Mouse (Mus musculus) layer of hippocampus, postnatal 10 days (tissue): ENCODE results near the gene Tmem265. TPM values are rescaled to one million over a fixed set of nuclear protein-coding genes. Genes with fewer than 3 reads are reported as not detected.

ENCODE experiments used
- DNase-seq, 2 experiments: peaks; one replicate each; pipeline ENCODE4 v3.0.0; 2021; ENCODE audit warnings: low spot score in 2 of 2
- long read RNA-seq: library from polyadenylated mRNA; stranded (forward); transcript quantifications from one replicate; pipeline ENCODE4 v2.0.0, GENCODE M21; 2023
- total RNA-seq, 2 experiments: library from RNA; stranded (reverse); gene quantifications; 2 replicates each; pipeline ENCODE4 v1.2.3; 2021

The Tmem265 gene
- total RNA-seq: 1 to 10 TPM in 1 of 2 experiments, under 1 TPM in 1; 0.80 to 2.4 TPM
- long read RNA-seq, partial matches to known transcripts: 1 of 1 reads
- long read RNA-seq, other reads (novel, unspliced or antisense): 0 of 1 reads

DNA sequence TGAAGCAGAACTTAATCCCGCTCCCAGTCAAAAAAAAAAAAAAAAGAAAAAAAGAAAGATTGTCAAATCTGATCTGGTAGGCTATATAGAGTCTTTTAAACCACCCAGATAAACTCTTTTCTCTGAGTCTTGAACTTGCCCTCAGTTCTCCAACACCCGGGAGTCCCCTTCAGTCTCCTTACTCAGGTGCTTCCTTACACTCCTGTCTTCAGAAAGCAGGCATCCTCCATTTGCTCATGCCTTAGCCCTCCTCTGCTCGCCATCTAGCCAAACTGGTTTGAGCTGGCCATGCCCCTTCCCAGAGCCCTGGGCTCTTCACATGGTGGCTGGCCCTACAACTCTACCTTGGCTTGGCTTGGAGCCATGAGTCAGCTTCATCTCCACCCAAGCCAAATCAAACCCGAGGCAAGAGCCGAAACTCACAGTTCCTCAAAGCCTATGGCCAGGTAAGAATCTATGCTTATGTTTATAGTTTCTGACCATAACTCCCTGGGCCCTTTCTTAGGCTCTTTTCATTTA lies at the start of gene Tmem265:
Gene Tmem265, plus strand, starts transcription at position 51 of the 519 bp plus-strand sequence.
- no peak for DNase-seq

DNA sequence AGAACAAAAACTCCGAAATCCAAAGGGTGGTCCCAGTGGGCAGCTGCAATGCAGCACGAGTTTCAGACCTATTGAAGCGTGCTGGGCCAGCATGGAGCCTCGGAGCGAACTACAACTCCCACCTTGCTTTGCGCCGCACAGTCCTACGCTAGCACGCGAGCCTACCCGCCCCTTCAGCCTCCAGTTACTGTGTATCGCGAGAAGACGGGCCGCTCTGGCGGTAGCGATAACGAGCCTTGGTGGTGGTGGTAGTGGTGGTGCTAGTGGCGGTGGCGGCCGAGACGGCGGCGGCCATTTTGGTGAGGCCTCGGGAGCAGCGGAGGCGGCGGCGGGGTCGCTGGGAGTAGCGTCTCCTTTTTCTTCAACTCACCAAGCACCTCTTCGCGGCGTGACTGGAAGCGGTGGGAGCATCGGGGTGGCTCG lies 49.4 kb upstream of the Tmem265 start, which contains the start of gene Srcap:
Gene Srcap, plus strand, starts transcription at position 176 of the 423 bp plus-strand sequence.
- DNase-seq: peak; percentile 93

DNA sequence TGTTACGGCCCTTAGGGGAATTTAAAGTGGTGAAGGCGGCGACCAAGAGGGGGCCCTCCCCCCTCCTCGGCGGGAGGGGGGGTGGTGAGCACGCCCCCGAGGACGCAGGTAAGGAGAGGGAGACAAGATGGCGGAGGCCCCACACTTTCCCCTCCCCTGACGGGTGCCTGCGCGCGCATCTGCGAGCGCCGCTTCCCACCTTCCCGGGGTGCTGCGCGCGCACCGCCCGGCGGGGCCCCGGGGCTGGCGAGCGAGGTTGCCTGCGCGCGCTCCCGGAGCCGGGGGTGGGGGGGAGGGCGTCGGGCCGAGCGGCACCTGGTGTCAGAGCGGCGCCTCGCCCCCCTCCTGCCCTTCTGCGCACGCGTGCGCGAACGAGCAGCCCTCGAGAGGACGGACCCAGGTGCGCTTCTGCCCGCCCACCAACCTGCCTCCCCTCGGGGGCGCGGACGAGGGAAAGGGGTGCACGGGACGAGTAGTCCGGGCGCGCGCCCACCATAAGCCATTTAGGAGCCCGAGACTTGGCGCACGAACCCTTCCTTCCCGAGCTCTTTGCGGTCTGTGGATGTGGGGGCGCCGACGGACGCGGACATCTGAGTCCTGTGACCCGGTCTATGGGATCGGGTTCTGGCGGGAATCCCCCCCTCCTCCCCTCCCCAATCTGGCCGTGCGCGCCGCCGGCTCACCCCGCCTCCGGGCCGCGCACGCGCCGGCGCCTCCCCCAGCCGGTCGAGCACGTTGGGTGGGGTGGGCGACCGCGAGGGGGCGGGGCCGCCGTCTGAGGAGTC lies 48.8 kb upstream of the Tmem265 start:
- DNase-seq: peak; percentile 85 to 91

DNA sequence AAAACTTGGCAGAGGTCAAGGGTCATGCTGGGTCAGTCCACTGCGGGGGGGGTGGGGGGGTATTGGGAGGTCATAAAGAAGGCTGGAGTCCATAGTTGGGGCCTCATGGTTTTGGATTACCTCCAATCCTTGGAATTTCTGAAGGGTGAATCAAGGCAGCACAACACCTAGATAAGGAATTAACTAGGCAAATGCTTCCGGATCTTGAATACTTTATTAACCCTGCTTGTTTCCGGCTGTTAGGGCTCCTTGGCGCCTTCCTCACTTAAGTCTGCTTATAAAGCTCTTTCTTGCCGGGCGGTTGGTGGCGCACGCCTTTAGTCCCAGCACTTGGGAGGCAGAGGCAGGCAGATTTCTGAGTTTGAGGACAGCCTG lies 48.2 kb upstream of the Tmem265 start:
- peak; percentile 12 to 27 for DNase-seq

DNA sequence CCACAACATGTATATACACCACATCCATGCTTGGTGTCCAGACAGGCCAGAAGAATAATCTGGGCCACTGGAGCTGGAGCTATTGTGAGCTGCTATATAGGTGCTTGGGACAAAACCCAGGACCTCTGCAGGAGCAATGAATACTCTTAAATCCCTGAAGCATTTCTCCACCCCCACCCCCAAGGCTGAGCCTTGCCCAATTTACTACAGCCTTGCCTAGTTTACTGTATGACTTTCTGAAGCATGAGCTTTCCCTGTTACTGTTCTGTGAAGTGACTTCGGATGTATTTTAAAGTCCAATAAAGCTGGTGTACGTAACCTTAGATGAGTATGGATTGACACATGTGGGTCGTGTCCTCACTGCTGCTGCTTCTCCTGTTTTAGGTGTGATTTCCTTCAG lies 47.4 kb upstream of the Tmem265 start:
- DNase-seq: no peak

DNA sequence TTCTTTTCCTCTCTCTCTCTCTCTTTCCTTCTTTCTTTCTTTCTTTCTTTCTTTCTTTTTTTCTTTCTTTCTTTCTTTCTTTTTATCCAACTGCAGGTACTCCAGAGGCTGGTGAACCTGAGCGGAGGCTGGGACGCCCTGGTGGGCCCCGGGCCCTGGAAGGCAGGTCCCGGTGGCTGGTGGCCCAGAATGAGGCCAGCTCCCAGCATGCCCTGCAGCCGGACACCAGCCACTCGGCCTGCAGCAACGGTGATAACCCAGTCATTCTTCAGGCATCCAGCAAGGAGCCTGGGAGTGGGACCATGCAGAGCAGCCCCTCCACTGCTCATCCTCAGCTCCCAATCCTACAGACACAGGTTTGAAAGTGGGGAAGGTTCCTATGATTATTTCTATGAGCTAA lies 45.3 kb upstream of the Tmem265 start:
- DNase-seq: no peak

DNA sequence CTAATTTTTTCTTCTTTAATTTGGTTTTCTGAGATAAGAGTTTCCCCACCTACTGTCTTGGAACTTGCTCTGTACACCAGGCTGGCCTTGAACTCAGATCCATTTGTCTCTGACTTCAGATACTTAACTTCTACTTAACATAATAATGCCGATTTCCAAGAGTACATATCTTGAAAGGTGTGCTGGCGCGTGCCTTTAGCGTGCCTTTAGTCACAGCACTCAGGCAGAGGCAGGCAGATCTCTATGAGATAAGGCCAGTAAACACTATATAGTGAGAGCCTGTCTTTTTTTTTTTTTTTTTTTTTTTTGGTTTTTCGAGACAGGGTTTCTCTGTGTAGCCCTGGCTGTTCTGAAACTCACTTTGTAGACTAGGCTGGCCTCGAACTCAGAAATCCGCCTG lies 44.8 kb upstream of the Tmem265 start:
- DNase-seq: no peak

DNA sequence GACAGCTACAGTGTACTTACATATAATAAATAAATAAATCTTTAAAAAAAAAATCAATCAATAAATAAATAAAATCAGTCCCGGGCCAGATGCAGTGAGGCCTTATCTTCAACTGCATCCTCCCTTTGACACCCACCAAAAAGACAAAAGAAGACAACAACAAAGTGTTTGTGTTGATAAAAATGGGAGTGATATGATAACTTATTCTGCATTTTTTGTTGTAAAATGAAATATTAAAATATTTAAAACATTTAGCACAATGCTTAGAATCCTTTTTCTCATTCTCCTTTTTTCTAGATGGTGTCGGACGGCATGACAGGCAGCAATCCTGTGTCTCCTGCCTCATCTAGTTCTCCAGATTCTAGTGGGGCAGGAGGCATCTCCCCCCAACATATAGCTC lies 41.9 kb upstream of the Tmem265 start, which contains the start of gene Gm42715:
Gene Gm42715, plus strand, starts transcription at position 301 of the 400 bp plus-strand sequence.
- no peak for DNase-seq

DNA sequence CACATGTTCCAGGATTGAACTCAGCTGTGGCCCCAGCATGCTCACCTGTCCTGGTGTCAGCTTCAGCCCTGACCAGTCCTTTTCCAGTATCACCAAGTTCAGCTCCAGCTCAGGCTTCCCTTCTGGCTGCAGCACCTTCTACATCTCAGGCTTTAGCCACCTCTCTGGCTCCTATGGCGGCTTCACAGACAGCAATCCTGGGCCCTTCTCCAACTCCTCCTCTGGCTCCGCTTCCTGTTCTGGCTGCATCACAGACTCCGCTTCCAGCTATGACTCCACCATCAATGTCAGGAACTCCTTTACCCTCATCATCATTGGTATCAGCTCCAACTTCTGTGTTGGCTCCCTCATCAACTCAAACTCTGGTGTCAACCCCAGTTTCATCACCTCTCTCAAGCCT lies 19.5 kb upstream of the Tmem265 start:
- DNase-seq: no peak

DNA sequence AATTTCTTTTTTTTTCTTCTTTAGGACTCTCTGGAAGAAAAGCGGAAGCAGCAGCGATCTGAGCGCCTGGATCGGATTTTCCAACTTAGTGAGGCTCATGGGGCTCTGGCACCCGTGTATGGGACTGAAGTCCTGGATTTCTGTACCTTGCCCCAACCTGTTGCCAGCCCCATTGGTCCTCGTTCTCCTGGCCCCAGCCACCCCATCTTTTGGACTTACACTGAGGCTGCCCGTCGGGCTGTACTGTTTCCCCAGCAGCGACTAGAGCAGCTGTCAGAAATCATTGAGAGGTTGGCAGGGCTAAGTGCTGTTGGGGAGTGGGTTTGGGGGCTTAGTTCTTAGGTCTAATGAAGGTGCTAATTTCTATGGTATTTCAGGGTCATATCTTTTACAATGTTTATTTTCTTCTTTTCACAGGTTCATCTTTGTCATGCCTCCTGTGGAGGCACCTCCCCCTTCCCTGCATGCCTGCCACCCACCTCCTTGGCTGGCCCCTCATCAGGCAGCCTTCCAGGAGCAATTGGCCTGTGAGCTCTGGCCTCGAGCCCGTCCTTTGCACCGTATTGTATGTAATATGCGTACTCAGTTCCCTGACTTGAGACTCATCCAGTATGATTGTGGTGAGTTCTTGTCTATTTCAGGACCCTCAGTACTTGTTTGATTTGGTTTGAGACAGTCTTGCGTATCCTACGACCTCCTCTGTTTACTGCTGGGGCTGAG lies 11.9 kb upstream of the Tmem265 start:
- peak; percentile 51 to 59 for DNase-seq

DNA sequence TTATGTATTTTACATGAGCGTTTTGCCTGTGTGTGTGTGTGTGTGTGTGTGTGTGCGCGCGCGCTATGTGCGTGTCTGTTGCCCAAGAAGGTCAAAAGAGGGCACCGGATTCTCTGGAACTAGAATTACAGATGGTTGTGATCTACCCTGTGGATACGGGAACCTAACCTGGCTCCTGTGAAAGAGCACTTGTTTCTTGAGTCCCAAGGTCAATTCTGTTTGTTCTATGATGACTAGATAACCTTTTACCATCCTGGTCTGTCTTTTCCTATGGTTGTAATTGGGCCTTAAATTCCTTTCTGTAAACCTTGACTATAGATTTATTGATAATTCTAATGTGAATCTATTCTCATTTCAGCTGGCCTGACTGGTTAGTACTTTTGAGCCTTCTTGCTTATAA lies 9.6 kb upstream of the Tmem265 start:
- no peak for DNase-seq

DNA sequence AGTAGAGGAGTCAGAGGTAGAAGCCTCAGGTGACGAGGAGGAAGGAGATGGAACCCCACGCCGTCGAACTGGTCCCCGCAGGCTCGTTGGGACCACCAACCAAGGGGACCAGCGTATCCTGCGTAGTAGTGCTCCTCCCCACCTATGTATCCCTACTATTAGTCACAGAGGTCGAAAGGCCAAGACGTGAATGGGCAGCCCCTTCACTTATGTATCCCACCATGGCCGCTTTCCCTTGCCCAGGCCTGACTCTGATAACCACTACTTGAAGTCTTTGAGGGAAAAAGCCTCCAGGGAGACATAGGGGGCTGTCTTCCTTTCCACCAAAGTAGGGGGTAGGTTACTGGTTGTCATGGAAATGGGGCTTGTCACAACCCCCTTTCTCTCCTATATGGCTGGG lies 610 bp upstream of the Tmem265 start:
- DNase-seq: no peak

DNA sequence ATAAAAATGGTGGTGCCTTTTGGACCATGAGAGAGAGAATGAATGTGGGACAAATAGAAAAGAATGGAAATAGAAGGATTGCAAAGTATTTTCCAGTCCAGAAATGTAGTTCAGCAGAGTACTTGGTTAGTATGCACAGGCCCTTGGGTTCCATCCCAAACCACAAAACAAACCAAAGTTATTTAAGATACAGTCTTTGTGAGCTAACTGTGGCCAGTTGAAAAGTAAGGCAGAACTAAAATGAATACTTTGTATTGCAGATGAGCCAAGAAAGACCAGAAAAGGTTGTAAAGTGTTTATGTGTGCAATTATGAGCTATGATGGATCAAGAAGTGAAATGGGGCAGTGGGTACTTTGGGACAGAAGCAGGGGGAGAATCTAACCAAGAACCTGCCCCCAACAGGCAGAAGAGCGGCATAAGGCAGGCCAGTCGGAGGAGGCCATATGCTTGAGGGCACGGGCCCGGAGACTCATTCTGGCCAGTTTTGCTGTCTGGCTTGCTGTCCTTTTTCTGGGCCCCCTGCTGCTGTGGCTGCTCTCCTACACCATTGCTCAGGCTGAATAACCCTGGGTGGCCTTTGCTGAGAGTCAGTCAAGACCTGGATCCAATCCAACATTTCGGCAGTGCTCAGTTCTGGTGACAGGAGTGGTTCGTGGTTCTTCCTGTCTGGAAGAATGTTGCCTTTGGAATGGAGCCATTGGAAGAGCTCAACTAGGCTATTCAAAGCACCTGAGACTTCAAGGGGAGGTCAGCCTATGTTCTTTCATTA lies 3.4 kb downstream of the Tmem265 start:
- DNase-seq: no peak

DNA sequence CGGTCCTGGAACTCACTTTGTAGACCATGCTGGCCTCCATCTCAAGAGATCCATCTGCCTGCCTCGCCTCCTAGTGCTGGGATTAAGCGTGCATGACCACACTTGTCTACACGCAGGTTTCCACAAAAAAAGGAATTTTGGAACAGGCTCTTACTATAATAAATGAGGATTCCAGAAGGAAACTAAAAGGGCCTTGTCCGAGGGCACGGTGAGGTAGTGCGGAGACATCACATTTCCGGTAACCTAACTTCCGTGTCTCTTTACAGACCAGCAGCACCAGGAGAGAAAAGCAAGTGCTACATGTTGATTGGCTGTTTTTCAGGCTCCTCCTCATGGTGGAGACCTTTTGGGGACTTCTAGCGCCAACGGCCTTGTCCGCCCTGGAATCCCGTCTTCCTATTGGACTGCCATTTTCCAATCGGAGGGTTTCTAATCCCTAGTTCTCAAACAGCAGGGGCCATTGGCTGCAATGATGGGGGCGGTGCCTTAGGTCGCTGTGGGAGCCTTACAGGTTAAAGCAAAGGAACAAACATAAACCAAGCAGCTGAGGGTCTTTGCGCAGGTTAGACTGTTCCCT lies 11.8 kb downstream of the Tmem265 start, which contains the start of gene Phkg2:
Gene Phkg2, plus strand, starts transcription at position 446 of the 577 bp plus-strand sequence.
- DNase-seq: peak; percentile 85 to 88

DNA sequence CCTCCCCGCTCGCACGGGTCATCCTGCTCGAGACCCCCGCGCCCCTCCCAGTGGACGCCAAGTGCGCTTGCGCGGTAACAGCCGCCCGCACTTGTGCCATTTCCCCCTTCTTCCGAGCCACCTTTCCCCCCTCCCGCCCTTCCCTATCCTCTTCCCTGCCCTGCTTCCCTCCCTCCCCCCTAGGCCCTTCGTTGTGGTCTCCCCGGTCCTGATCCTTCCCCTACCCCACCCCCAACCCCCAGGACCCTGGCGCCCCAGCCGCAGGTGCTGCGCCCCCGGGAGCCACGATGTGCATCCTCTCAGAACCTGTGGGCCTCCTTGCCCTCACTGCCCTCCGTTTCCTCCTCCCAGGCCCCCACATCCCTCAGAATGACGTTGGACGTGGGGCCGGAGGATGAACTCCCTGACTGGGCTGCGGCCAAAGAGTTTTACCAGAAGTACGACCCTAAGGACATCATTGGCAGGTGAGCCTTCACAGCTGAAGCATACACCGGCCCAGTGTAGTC lies 12.4 kb downstream of the Tmem265 start:
- peak in 1 of 2 experiments; percentile 16 for DNase-seq

DNA sequence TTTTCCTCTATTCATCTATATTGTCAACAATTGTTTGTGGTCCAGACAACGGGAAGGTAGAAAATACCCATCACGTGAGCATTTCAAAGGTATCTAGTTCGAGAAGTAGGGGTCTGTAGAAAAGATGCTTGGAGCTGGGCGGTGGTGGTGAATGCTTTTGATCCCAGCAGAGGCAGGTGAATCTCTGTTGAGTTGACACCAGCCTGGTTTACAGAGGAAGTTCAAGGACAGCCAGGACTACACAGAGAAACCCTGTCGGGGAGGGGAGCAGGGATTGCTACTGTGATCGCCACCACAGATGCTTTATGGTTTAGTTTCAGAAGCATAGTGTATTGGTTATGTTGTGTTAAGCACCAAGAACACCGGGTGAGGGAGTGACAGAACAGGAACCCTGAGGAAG lies 12.9 kb downstream of the Tmem265 start:
- no peak for DNase-seq

DNA sequence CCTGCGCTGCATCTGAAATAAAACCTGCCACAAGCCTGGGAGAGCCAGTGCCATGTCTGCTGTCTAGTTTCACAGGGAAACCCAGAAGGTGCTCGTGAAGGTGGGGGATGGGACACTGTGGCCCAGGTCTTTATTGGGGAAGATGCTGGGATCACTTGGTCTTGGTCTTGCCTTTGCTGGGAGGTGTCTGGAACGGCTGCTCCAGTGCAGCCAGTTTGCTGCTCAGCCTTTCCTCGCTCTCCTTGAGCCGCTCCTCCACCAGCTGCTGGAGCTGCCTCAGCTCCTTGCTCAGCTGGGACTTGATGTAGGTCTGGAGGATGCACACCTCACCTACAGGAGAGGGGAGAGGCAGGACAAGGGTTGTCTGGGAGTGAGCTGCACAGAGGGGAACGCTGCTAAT lies 22.1 kb downstream of the Tmem265 start:
- DNase-seq: no peak

DNA sequence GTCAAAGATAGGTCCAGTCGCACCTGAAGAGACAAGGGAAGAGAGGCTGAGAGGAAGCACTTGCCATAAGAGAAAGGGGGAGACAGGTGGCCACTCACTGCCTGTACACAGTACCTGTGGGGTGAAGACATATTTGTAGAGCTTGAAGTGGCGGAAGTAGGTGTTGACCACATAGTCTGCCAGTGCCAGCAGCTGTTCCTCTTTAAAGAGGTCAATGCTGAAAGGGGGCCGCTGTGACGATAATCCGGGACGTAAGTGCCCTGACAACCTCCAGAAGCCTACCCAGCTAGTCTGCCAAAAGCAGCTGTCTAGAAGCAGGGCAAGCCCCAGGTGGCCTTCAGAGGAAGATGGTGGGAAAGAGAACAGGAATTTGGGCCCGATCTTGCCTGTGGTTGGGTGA lies 23.8 kb downstream of the Tmem265 start:
- DNase-seq: no peak

DNA sequence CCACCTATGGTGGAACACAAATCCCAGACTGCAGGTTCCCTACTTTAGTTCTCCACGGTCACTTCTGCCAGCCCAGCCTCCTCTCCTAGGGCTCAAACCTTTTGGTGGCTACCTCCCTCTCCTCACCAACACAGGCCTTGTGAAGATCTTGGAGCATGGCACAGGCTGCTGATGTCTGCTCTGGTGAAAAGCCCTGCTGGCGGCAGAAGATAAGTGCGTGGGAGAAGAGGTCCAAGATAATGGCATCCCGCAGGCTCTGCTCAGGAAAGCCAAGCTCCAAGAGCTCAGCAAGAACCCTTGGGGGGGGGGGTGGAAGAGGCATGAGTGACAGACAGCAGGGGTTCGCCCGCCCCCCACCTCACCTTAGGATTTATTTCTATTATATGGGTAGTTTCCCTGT lies 25.0 kb downstream of the Tmem265 start:
- DNase-seq: no peak

DNA sequence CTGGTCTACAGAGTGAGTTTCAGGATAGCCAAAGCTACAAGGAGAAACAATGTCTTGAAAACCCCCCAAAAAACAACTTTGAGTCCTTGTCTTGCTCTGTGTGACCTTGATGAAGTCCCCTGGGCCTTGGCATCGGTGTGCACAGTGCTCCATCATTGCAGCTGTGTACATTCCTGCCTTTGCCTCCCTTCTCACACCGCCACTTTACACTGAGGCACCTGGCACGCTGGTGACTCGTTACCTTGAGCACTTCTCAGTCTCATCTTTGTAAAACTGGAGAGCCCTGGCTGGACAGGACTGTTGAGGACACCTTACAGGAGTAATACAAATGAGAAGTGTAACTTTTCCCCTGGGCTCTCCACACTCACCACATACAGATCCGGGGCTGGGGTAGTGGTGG lies 26.0 kb downstream of the Tmem265 start:
- DNase-seq: no peak
